Mouse (Mus musculus) embryonic fibroblast, embryonic 13.5 days (primary cell): Measurements from ENCODE around the gene A630001G21Rik.

Experiments used
- CTCF ChIP-seq: IDR thresholded peaks from 2 replicates; pipeline ENCODE4 v1.5.1; 2011; ENCODE audit warnings: mild to moderate bottlenecking, control low read depth, low read length, moderate library complexity, borderline replicate concordance; ENCODE audit not compliant: insufficient read depth
- POLR2A ChIP-seq: IDR thresholded peaks from 2 replicates; pipeline ENCODE4 v1.6.1; 2011; ENCODE audit warnings: low read depth, mild to moderate bottlenecking, control low read depth, low read length, moderate library complexity

DNA sequence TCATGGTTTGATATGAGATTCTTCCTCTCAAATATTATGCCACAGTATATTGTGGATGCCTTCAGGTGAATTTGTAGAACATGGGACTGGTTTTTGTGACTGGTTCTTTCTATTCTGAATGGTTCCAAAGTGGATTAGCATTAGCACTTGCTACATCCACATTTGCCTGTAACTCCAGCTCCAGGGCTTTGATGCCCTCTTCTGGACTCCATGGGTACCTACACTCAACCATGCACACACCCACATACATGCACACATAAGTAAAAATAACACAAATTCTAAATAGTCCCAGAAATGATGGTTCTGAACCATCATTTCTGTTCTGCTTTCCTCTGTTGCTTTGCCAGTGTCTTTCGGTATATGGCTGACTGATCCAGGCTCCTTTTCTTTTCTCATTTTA, 41.3 kb upstream of the A630001G21Rik start:
- no peak for TF ChIP-seq POLR2A
- no peak for TF ChIP-seq CTCF
